Mouse (Mus musculus) thymus, adult 2 months (tissue): ENCODE data around the gene Tspan5.

ENCODE experiments used
- CTCF ChIP-seq: fragments of 200-500 bp; IDR thresholded peaks from 2 replicates; pipeline ENCODE4 v1.5.1; 2012; ENCODE audit warnings: mild to moderate bottlenecking, control low read depth, low read length, moderate library complexity, borderline replicate concordance; ENCODE audit not compliant: control insufficient read depth, poor library complexity, insufficient read depth; ENCODE audit errors: extremely low read depth
- POLR2A ChIP-seq: fragments of 200-500 bp; IDR thresholded peaks from 2 replicates; pipeline ENCODE4 v1.6.1; 2012; ENCODE audit warnings: mild to moderate bottlenecking, low read length, control low read depth, moderate library complexity; ENCODE audit not compliant: control insufficient read depth, poor library complexity, insufficient read depth; ENCODE audit errors: extremely low read depth

DNA sequence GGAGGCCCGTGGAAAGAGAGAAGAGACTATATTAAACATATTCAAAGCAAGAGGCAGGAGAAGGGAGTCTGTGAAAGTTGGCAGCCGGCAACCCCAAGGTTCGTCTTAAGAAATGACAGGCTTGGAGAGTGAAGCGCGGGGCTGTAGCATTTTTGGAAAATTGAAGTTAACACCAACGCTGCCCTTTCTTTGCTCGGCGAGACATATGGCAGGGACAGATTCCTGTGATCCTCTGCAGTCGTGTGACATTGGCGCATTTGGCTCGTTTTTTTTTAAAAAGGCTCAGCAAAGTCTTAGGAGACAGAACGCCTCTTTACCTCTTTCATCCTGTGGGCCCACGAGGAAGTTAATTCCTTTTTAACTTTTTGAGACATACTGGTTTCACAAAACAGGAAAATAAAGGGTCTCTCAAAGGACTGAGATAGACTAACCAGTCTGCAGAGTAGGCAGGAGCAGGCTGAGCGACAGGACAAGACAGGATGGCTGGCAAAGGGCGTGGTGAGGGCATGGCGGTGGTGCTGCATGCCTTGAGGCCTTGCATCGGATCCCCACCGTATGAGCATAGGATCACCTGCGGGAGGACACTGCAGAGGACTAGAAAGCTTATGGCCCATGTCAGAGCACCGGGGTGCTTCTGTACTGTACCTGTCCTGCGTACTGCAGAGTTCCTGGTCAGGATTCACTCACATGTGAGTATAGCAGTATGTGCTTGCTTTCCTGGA lies 60.9 kb downstream of the Tspan5 start:
- TF ChIP-seq POLR2A (no peak), CTCF (no peak)
